Mouse (Mus musculus) bone marrow, adult 2 months (tissue): Measurements from ENCODE around the gene Egflam.

Experiments used
- CTCF ChIP-seq: fragments of 200-500 bp; IDR thresholded peaks from 2 replicates; pipeline ENCODE4 v1.5.1; 2011; ENCODE audit warnings: low read length, control low read depth; ENCODE audit not compliant: control insufficient read depth, insufficient read depth
- POLR2A ChIP-seq: fragments of 200-500 bp; IDR thresholded peaks from 2 replicates; pipeline ENCODE4 v1.6.1; 2011; ENCODE audit warnings: low read depth, mild to moderate bottlenecking, control low read depth, low read length, borderline replicate concordance; ENCODE audit not compliant: control insufficient read depth

DNA sequence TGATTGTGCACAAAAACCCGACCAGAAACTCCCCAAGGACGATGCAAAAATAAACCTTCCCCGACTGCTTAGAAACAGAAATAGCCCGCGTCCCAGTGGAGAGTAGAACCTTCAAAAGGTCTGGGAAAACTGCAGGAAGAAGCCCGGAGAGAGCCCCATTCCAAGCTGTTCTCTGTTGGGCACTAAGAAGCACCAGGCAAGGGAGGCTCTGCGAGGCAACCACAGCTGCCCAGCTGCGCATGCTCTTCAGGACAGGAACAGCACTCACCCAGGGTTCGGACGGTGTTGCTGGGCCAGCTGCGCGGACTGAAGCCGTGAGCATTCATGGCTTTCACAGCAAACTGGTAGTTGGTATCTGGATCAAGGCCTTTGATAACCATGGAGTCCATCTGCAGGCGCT lies 108.7 kb downstream of the Egflam start:
- no peak for TF ChIP-seq CTCF
- no peak for TF ChIP-seq POLR2A
